Mouse (Mus musculus) intestine, embryonic 15.5 days (tissue): ENCODE results near the gene Nub1. TPM values are rescaled to one million over a fixed set of nuclear protein-coding genes. Genes with fewer than 3 reads are reported as not detected.
A peak's percentile ranks its signal among the peaks of the same experiment; 100 is the strongest.

ENCODE experiments used
- ATAC-seq: fragments of 200-750 bp; cut with Nextera tagmentation; 2 replicates; pipeline ENCODE4 v1.8.0; 2017; ENCODE audit warnings: moderate TSS enrichment, moderate library complexity
- H3K27ac ChIP-seq: fragments of 300-500 bp; sonication (generic); 2 replicates; pipeline ENCODE4 v1.5.1; 2015; ENCODE audit warnings: mild to moderate bottlenecking, inconsistent platforms
- H3K27me3 ChIP-seq: fragments of 300-500 bp; sonication (generic); replicated peaks from 2 replicates; pipeline ENCODE4 v1.6.1; 2015; ENCODE audit warnings: inconsistent platforms
- H3K36me3 ChIP-seq: fragments of 300-500 bp; sonication (generic); 2 replicates; pipeline ENCODE4 v1.6.1; 2015; ENCODE audit warnings: inconsistent platforms
- H3K4me1 ChIP-seq: fragments of 300-500 bp; sonication (generic); replicated peaks from 2 replicates; pipeline ENCODE4 v1.6.1; 2015; ENCODE audit warnings: inconsistent platforms
- H3K4me2 ChIP-seq: fragments of 300-500 bp; sonication (generic); replicated peaks from 2 replicates; pipeline ENCODE4 v1.6.1; 2015; ENCODE audit warnings: mild to moderate bottlenecking, inconsistent platforms
- H3K4me3 ChIP-seq: fragments of 300-500 bp; sonication (generic); replicated peaks from 2 replicates; pipeline ENCODE4 v1.5.1; 2015; ENCODE audit warnings: inconsistent platforms
- H3K9ac ChIP-seq: fragments of 300-500 bp; sonication (generic); 2 replicates; pipeline ENCODE4 v1.6.1; 2015; ENCODE audit warnings: inconsistent platforms
- H3K9me3 ChIP-seq: fragments of 300-500 bp; sonication (generic); 2 replicates; pipeline ENCODE4 v1.6.1; 2016; ENCODE audit warnings: inconsistent platforms
- WGBS: fragments of 180-500 bp; shearing (Covaris S2); methylation state at CpG from one replicate; pipeline ENCODE4 v1.1.7; 2015; 5-methylcytosine and 5-hydroxymethylcytosine counted together
- polyA plus RNA-seq: library from polyadenylated mRNA; unstranded; fragments of >200 nt; fragmentation: Nextera tagmentation; extraction: Ambion mirVana; gene quantifications from 2 replicates; pipeline ENCODE4 v1.2.1, GENCODE M21; 2015

Nub1 gene
- polyA plus RNA-seq, 1 experiment from 2014 or later: 29.0 TPM

- Histone ChIP-seq H3K36me3 (no peaks in the 10 kb centered on the region), H3K4me2 (peak overlapping the region; percentile 89), H3K27me3 (no peaks in the 10 kb centered on the region), H3K9me3 (no peaks in the 10 kb centered on the region), H3K4me1 (peaks cover 44% of the 10 kb centered on the region), H3K9ac (peak overlapping the region; percentile 72), H3K4me3 (peak overlapping the region; percentile 53), H3K27ac (peak overlapping the region; percentile 96)
- 2% methylated on average over 25 of the region's 25 CpGs for WGBS
- ATAC-seq: peak; percentile 76
Measured at GRCm38 (mm10) chr5:24751305-24752174, 66.2 kb downstream of the Nub1 start.

DNA sequence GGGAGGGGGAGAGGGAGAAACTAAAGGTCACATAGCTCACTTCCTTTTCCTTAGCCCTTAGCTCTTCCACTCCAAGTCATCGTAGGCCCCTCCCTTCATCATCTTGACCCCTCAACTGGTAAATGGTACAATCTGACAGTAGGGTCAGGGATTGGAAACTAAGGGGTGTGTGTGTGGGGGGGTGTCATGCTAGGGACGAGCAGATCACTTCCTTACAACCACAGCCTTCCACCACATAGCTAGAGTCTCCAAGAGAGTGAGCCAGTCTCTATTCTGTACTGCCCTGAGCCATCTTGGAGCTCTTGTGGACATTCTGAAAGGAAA lies 66.8 kb downstream of the Nub1 start:
- H3K4me1 ChIP-seq: peaks cover 43% of the 10 kb centered on the region
- ATAC-seq: no peak; the same call in 1 of the 2 replicates
- no peaks in the 10 kb centered on the region for H3K36me3 ChIP-seq
- H3K4me3 ChIP-seq: peak overlapping the region; percentile 53; the same call in 1 of the 2 replicates
- 0% methylated on average over 2 of the region's 2 CpGs for WGBS
- H3K4me2 ChIP-seq: peak overlapping the region; percentile 89
- H3K9ac ChIP-seq: peak overlapping the region; percentile 72
- no peaks in the 10 kb centered on the region for H3K27me3 ChIP-seq
- no peaks in the 10 kb centered on the region for H3K9me3 ChIP-seq
- peak overlapping the region; percentile 96 for H3K27ac ChIP-seq

DNA sequence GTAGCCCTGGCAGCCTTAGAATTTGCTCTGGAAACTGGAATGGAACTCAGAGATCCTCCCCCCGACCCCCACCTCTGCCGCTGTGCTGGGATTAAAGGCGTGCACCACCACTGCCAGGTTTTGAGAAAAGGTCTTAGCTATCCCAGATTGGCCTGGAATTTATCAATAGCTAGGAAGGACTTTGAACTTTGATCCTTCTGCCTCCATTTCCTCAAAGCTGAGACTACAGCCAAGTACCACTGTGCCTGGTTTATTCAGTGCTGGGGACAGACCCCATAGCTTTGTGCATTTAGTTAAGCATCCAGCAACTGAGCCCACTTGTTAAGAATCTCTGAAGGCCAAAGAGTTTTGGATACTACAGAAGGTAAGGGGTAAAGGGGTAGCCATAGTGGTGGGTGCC lies 71.6 kb downstream of the Nub1 start:
- no peak overlapping the region for H3K9ac ChIP-seq
- no peaks in the 10 kb centered on the region for H3K27me3 ChIP-seq
- 0 out of 2 replicates have a peak overlapping the region, but pooled peaks have one; percentile 3 for H3K4me2 ChIP-seq
- H3K27ac ChIP-seq: no peak overlapping the region
- WGBS: 46% methylated on average over 3 of the region's 3 CpGs
- H3K4me1 ChIP-seq: peaks cover 19% of the 10 kb centered on the region
- no peaks in the 10 kb centered on the region for H3K9me3 ChIP-seq
- no peak for ATAC-seq
- no peak overlapping the region for H3K4me3 ChIP-seq
- no peaks in the 10 kb centered on the region for H3K36me3 ChIP-seq

GRCm38 (mm10) chr5:24757816-24758215 lies 72.5 kb downstream of the Nub1 start, which contains the start of gene Crygn:
Gene Crygn (minus strand): TSS chr5:24758008.
- H3K27me3 ChIP-seq: no peaks in the 10 kb centered on the region
- 0 out of 2 replicates have a peak within 1 kb of the TSS, but pooled peaks have one; percentile 3 for H3K4me2 ChIP-seq
- WGBS: 59% methylated on average over 18 of the region's 18 CpGs
- H3K9me3 ChIP-seq: no peaks in the 10 kb centered on the region
- ATAC-seq: no peak
- H3K27ac ChIP-seq: no peak within 1 kb of the TSS
- no peak within 1 kb of the TSS for H3K9ac ChIP-seq
- no peaks in the 10 kb centered on the region for H3K36me3 ChIP-seq
- peaks cover 12% of the 10 kb centered on the region; the same call in 1 of the 2 replicates for H3K4me1 ChIP-seq
- H3K4me3 ChIP-seq: no peak within 1 kb of the TSS

Other genes with a start within 250 kb of the Nub1 start
- 104 and 110 TPM in 2 replicates for gene Fastk, start 240.2 kb upstream of the Nub1 start, polyA plus RNA-seq
- gene Tmub1, start 237.7 kb upstream of the Nub1 start, polyA plus RNA-seq: 22.4 and 23.6 TPM in 2 replicates
- 28.7 and 28.9 TPM in 2 replicates for gene Agap3, start 233.4 kb upstream of the Nub1 start, polyA plus RNA-seq
- 0.06 TPM in 1 of 2 replicates, not detected in the other for gene Gbx1, start 158.3 kb upstream of the Nub1 start, polyA plus RNA-seq
- gene Asb10, start 144.6 kb upstream of the Nub1 start, polyA plus RNA-seq: 0.33 and 0.40 TPM in 2 replicates
- gene 4931409K22Rik, start 128.7 kb upstream of the Nub1 start, polyA plus RNA-seq: 0.05 and 0.08 TPM in 2 replicates
- 86.0 and 87.1 TPM in 2 replicates for gene Abcf2, start 108.1 kb upstream of the Nub1 start, polyA plus RNA-seq
- gene Chpf2, start 98.8 kb upstream of the Nub1 start, polyA plus RNA-seq: 14.7 and 16.0 TPM in 2 replicates
- gene Smarcd3, start 61.1 kb upstream of the Nub1 start, polyA plus RNA-seq: 15.5 and 18.4 TPM in 2 replicates
- 10.6 and 11.6 TPM in 2 replicates for gene Wdr86, start 45.2 kb downstream of the Nub1 start, polyA plus RNA-seq
- 1.3 and 1.8 TPM in 2 replicates for gene Crygn, start 72.5 kb downstream of the Nub1 start, polyA plus RNA-seq
- gene Rheb, start 157.1 kb downstream of the Nub1 start, polyA plus RNA-seq: 209 and 246 TPM in 2 replicates